Mouse (Mus musculus): ENCODE data around the gene Gm45837. TPM values are rescaled to one million over a fixed set of nuclear protein-coding genes. Genes with fewer than 3 reads are reported as not detected.

Gene Gm45837
- not detected for polyA plus RNA-seq (2014; fragmentation: Illumina TruSeq; extraction: RNeasy Lipid Tissue Mini Kit (QIAGEN cat#74804); ENCODE audit: low read depth, low replicate concordance)

DNA sequence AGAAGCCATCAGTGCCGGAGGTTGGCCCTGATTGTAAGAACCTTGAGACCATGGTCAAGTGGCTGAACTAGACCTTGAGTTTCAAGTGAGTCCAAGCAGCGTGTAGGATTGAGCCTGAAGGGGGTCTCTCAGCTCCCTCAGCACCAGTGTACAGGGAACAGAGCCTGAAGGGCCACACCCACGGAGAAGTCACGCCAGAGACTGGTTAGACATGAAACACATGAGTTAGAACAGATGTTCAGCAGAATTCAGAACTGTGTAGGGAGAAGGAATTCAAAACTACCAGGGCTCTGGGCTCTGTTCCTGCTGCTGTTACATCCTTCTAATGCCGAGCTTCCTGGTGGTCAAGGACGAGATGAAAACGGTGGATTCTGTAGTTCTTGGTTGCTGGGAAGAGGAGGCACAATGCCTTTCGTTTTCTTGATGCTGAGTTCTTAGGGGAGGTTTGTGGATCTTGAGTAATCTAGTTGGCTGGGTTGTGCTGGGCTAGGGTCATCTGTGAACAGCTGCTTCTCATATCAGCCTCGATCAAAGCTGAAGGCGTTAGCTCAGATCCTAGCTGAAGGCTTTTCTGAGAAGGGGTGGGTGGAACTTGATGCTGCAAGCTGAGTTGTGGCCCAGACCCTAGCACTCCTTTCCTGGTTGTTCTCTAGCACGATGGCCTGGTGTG lies at the start of gene Gm45837:
Gm45837 (plus strand) TSS at position 620 of the 670 bp plus-strand sequence.

DNA sequence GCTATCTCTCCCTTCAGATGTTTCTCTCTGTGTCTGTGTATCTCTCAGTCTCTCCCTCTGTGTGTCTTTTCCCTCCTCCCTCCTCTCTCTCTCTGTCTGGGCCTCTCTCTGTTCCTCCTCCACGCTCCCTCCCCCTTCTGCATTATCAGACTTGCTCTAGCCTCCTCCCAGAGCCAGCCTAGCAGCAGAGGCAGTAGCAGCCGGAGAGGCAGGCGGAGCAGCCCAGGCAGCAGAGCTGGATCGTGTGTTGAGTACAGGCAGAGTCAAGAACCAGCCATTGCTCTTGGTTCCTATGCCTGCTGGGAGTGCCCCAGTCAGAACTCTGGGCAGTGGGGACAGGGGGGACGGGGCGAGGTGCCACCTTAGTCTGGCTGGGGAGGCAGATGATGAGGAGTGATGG lies 10.8 kb downstream of the Gm45837 start, which contains the start of gene Pde2a:
Pde2a (plus strand) TSS at position 163 of the 400 bp plus-strand sequence.

Other genes starting within 250 kb of the Gm45837 start
- 27.0 TPM for gene Atg16l2, start 108.6 kb upstream of the Gm45837 start, polyA plus RNA-seq (2014; fragmentation: Illumina TruSeq; extraction: RNeasy Lipid Tissue Mini Kit (QIAGEN cat#74804); ENCODE audit: low read depth, low replicate concordance)
- 141 TPM for gene Stard10, start 93.8 kb upstream of the Gm45837 start, polyA plus RNA-seq (2014; fragmentation: Illumina TruSeq; extraction: RNeasy Lipid Tissue Mini Kit (QIAGEN cat#74804); ENCODE audit: low read depth, low replicate concordance)
- gene Arap1, start 62.8 kb upstream of the Gm45837 start, polyA plus RNA-seq (2014; fragmentation: Illumina TruSeq; extraction: RNeasy Lipid Tissue Mini Kit (QIAGEN cat#74804); ENCODE audit: low read depth, low replicate concordance) = 30.1 TPM
- 60.9 TPM for gene Pde2a, start 10.8 kb downstream of the Gm45837 start, polyA plus RNA-seq (2014; fragmentation: Illumina TruSeq; extraction: RNeasy Lipid Tissue Mini Kit (QIAGEN cat#74804); ENCODE audit: low read depth, low replicate concordance)
- not detected for gene Art2b, start 174.7 kb downstream of the Gm45837 start, polyA plus RNA-seq (2014; fragmentation: Illumina TruSeq; extraction: RNeasy Lipid Tissue Mini Kit (QIAGEN cat#74804); ENCODE audit: low read depth, low replicate concordance)

Data from heart, adult 10 weeks (tissue).